Mouse (Mus musculus): ENCODE measurements at regions not wholly inside any gene's neighbourhood (a gene's known extent, or its start where the extent isn't known, plus 50 kb on each side); places are given as distances from the start of the nearest gene placed in this dataset.

GRCm38 (mm10) chr6:31043919-31044318 lies 85.0 kb upstream of the Klf14 start:
- Histone ChIP-seq H3K9me3 (no peaks in the 10 kb centered on the region), H3K4me2 (replicated peaks) (no peak overlapping the region), H3K27ac (no peak overlapping the region), H3K9ac (no peak overlapping the region), H3K4me1 (no peaks in the 10 kb centered on the region), H3K27me3 (replicated peaks) (no peaks in the 10 kb centered on the region), H3K4me3 (no peak overlapping the region), H3K36me3 (no peaks in the 10 kb centered on the region)
- WGBS = 90% methylated on average over 3 of the region's 3 CpGs
- no peak for ATAC-seq (ENCODE audit: low FRiP score, low read depth)

DNA sequence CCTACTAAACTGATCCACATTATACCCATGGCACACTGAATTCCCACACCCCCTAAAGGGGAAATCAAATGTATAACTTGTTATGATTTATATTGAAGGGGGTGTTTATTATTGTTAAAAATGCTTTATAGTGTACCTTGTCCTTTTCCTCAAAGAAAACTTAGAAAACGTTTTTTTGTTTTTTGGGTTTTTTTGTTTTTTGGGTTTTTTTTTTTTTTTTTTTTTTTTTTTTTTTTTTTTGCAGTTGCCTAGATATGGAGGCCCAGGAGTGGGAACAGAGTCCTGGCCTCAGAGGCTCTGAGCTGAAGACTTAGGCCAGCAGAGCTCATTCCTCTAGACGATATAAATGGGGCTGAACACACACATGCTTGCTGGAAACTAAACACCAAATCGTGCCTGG lies 87.3 kb upstream of the Klf14 start:
- 48% methylated on average over 3 of the region's 3 CpGs for WGBS
- Histone ChIP-seq H3K9me3 (no peaks in the 10 kb centered on the region), H3K4me1 (no peaks in the 10 kb centered on the region), H3K4me3 (no peak overlapping the region), H3K27me3 (replicated peaks) (no peaks in the 10 kb centered on the region), H3K36me3 (no peaks in the 10 kb centered on the region), H3K27ac (no peak overlapping the region), H3K4me2 (replicated peaks) (no peak overlapping the region), H3K9ac (no peak overlapping the region)
- ATAC-seq (ENCODE audit: low FRiP score, low read depth) = no peak

- H3K9ac ChIP-seq = no peak overlapping the region
- H3K9me3 ChIP-seq = no peaks in the 10 kb centered on the region
- no peaks in the 10 kb centered on the region for H3K27me3 ChIP-seq (replicated peaks)
- no peak overlapping the region for H3K4me2 ChIP-seq (replicated peaks)
- no peak overlapping the region for H3K4me3 ChIP-seq
- H3K4me1 ChIP-seq = no peaks in the 10 kb centered on the region
- no peak for ATAC-seq (ENCODE audit: low FRiP score, low read depth)
- H3K36me3 ChIP-seq = no peaks in the 10 kb centered on the region
- no peak overlapping the region for H3K27ac ChIP-seq
- 73% methylated on average over 11 of the region's 11 CpGs for WGBS
These were observed 90.2 kb upstream of the Klf14 start for GRCm38 (mm10) chr6:31048920-31049576.

- no peaks in the 10 kb centered on the region for H3K4me1 ChIP-seq
- H3K27me3 ChIP-seq (replicated peaks) = no peaks in the 10 kb centered on the region
- H3K4me2 ChIP-seq (replicated peaks) = no peak overlapping the region
- no peak overlapping the region for H3K4me3 ChIP-seq
- H3K27ac ChIP-seq = no peak overlapping the region
- no peaks in the 10 kb centered on the region for H3K9me3 ChIP-seq
- no peaks in the 10 kb centered on the region for H3K36me3 ChIP-seq
- no peak overlapping the region for H3K9ac ChIP-seq
- no peak for ATAC-seq (ENCODE audit: low FRiP score, low read depth)
- 68% methylated on average over 5 of the region's 5 CpGs for WGBS
These were observed 92.0 kb upstream of the Klf14 start for GRCm38 (mm10) chr6:31050831-31051230.

DNA sequence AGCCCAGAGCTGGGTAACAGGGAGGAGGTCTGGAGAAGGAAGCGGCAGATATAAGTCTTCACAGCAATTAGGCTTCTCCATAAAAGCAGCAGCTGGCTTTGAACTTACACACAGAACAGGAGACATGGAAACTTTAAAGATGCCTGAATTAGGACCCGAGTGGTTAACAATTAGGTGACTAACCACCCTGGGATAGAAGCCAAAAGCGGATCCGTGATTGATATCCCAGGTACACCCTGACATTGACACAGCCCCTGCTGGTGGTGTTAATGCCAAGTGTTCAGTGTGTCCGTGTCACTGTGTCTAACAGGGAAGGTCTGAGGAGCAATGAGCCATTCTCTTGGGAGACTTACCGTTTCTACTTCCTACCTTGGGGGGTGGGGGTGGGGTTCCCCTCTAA lies 92.9 kb upstream of the Klf14 start:
- Histone ChIP-seq H3K9ac (no peak overlapping the region), H3K27me3 (replicated peaks) (no peaks in the 10 kb centered on the region), H3K9me3 (no peaks in the 10 kb centered on the region), H3K36me3 (no peaks in the 10 kb centered on the region), H3K4me3 (no peak overlapping the region), H3K4me1 (no peaks in the 10 kb centered on the region), H3K27ac (no peak overlapping the region), H3K4me2 (replicated peaks) (no peak overlapping the region)
- WGBS = 75% methylated on average over 6 of the region's 6 CpGs
- ATAC-seq (ENCODE audit: low FRiP score, low read depth) = no peak

- Histone ChIP-seq H3K4me1 (no peaks in the 10 kb centered on the region), H3K27me3 (replicated peaks) (no peaks in the 10 kb centered on the region), H3K9me3 (no peaks in the 10 kb centered on the region), H3K4me3 (no peak overlapping the region), H3K9ac (no peak overlapping the region), H3K36me3 (no peaks in the 10 kb centered on the region), H3K27ac (no peak overlapping the region), H3K4me2 (replicated peaks) (no peak overlapping the region)
- ATAC-seq (ENCODE audit: low FRiP score, low read depth) = no peak
- WGBS = 17% methylated on average over 8 of the region's 8 CpGs
These were observed 94.1 kb upstream of the Klf14 start for GRCm38 (mm10) chr6:31053003-31053402.

- Histone ChIP-seq H3K4me1 (no peaks in the 10 kb centered on the region), H3K4me3 (no peak overlapping the region), H3K36me3 (no peaks in the 10 kb centered on the region), H3K4me2 (replicated peaks) (no peak overlapping the region), H3K9me3 (no peaks in the 10 kb centered on the region), H3K9ac (no peak overlapping the region), H3K27me3 (replicated peaks) (no peaks in the 10 kb centered on the region), H3K27ac (no peak overlapping the region)
- WGBS = 76% methylated on average over 12 of the region's 12 CpGs
- ATAC-seq (ENCODE audit: low FRiP score, low read depth) = no peak
These were observed 98.1 kb upstream of the Klf14 start for GRCm38 (mm10) chr6:31056786-31057566.

DNA sequence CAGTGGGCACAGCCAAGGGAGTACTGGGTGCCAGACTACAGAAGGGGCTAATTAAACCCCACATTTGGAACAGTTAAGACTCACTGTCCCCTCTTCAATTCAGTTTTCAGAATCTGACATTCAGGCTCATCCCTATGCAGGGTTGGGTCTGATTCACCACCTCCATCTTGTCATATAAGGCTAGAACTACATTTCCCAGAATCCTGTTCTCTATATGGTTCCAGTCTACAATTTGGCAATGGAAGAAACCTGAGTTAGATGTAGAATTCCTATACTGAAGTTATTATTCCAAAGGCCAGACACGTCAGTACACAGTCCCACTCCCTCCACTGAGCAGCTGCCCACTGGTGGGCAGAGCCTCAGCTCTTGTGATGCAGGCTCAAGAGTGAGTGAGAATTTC lies 99.4 kb upstream of the Klf14 start:
- no peak overlapping the region for H3K27ac ChIP-seq
- ATAC-seq (ENCODE audit: low FRiP score, low read depth) = no peak
- H3K9me3 ChIP-seq = no peaks in the 10 kb centered on the region
- WGBS = 82% methylated on average over 1 of the region's 1 CpGs
- H3K4me1 ChIP-seq = no peaks in the 10 kb centered on the region
- H3K27me3 ChIP-seq (replicated peaks) = no peaks in the 10 kb centered on the region
- H3K4me2 ChIP-seq (replicated peaks) = no peak overlapping the region
- H3K4me3 ChIP-seq = no peak overlapping the region
- no peaks in the 10 kb centered on the region for H3K36me3 ChIP-seq
- H3K9ac ChIP-seq = no peak overlapping the region

- WGBS = 82% methylated on average over 3 of the region's 3 CpGs
- H3K9me3 ChIP-seq = no peaks in the 10 kb centered on the region
- H3K4me3 ChIP-seq = no peak overlapping the region
- no peak overlapping the region for H3K27ac ChIP-seq
- H3K9ac ChIP-seq = no peak overlapping the region
- H3K4me2 ChIP-seq (replicated peaks) = no peak overlapping the region
- ATAC-seq (ENCODE audit: low FRiP score, low read depth) = no peak
- H3K4me1 ChIP-seq = no peaks in the 10 kb centered on the region
- no peaks in the 10 kb centered on the region for H3K27me3 ChIP-seq (replicated peaks)
- no peaks in the 10 kb centered on the region for H3K36me3 ChIP-seq
These were observed 100.1 kb upstream of the Klf14 start for GRCm38 (mm10) chr6:31058961-31059360.

GRCm38 (mm10) chr6:31061813-31062212 lies 102.9 kb upstream of the Klf14 start:
- Histone ChIP-seq H3K4me1 (no peaks in the 10 kb centered on the region), H3K27me3 (replicated peaks) (no peaks in the 10 kb centered on the region), H3K9me3 (no peaks in the 10 kb centered on the region), H3K4me2 (replicated peaks) (no peak overlapping the region), H3K4me3 (no peak overlapping the region), H3K9ac (no peak overlapping the region), H3K27ac (no peak overlapping the region), H3K36me3 (no peaks in the 10 kb centered on the region)
- 89% methylated on average over 4 of the region's 4 CpGs for WGBS
- ATAC-seq (ENCODE audit: low FRiP score, low read depth) = no peak

DNA sequence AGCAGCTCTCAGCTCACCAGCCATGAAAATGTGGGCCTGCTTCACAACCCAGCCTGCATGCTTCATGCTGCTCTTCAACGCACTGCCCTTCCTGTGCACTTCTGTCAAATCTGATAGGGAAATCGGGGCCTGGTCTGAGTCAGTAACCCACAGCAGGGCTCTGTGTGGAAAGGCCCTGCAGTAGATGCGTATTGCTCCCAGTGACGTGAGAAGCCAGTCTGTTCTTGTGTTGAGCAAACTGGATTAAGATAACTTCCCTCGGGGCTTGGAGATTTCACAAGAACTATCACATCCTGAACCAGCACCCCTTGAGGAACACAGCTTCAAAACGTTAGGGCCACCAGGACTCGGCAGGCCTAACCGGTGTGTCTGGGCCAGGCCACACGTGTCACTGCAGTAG lies 106.5 kb upstream of the Klf14 start:
- Histone ChIP-seq H3K4me3 (no peak overlapping the region), H3K27ac (no peak overlapping the region), H3K4me1 (no peaks in the 10 kb centered on the region), H3K36me3 (no peaks in the 10 kb centered on the region), H3K9ac (no peak overlapping the region), H3K4me2 (replicated peaks) (no peak overlapping the region), H3K9me3 (no peaks in the 10 kb centered on the region), H3K27me3 (replicated peaks) (no peaks in the 10 kb centered on the region)
- no peak for ATAC-seq (ENCODE audit: low FRiP score, low read depth)
- 85% methylated on average over 9 of the region's 9 CpGs for WGBS

DNA sequence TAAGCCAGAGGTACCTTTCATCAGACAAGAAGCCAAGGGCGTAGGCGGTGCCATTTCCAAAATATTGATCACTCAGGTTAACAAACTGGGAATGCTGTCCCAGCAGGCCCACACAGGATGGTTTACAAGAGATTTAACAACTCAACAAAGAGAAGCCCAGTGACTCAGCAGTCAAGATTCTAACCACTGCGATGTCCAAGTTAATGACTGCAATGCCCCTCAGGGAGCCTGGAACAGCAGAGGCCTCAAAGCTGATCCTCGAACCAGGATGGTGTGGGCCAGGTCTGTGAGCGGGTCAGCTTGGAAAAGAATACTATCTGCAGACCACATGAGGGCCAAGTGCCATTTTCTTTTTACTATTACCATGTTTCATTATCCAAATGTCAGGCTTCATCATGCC lies 108.0 kb upstream of the Klf14 start:
- H3K4me1 ChIP-seq = no peaks in the 10 kb centered on the region
- H3K36me3 ChIP-seq = no peaks in the 10 kb centered on the region
- WGBS = 81% methylated on average over 5 of the region's 5 CpGs
- no peak overlapping the region for H3K4me3 ChIP-seq
- no peak overlapping the region for H3K9ac ChIP-seq
- no peak overlapping the region for H3K4me2 ChIP-seq (replicated peaks)
- H3K27me3 ChIP-seq (replicated peaks) = no peaks in the 10 kb centered on the region
- H3K9me3 ChIP-seq = no peaks in the 10 kb centered on the region
- no peak overlapping the region for H3K27ac ChIP-seq
- ATAC-seq (ENCODE audit: low FRiP score, low read depth) = no peak

GRCm38 (mm10) chr6:31067453-31067852 lies 108.6 kb upstream of the Klf14 start:
- Histone ChIP-seq H3K4me2 (replicated peaks) (no peak overlapping the region), H3K4me3 (no peak overlapping the region), H3K9ac (no peak overlapping the region), H3K9me3 (no peaks in the 10 kb centered on the region), H3K4me1 (no peaks in the 10 kb centered on the region), H3K36me3 (no peaks in the 10 kb centered on the region), H3K27me3 (replicated peaks) (no peaks in the 10 kb centered on the region), H3K27ac (no peak overlapping the region)
- no peak for ATAC-seq (ENCODE audit: low FRiP score, low read depth)
- 81% methylated on average over 7 of the region's 7 CpGs for WGBS

Data from neural tube, embryonic 12.5 days (tissue).